Mouse (Mus musculus) E14TG2a.4 (cell line): ENCODE results near the gene Nln.

ENCODE experiments used
- CTCF ChIP-seq: conservative IDR thresholded peaks from 2 replicates; pipeline ENCODE4 v1.5.1; 2014; ENCODE audit warnings: low read length
- NANOG ChIP-seq: IDR thresholded peaks from 2 replicates; pipeline ENCODE4 v1.6.1; 2014; ENCODE audit warnings: borderline replicate concordance, low read length, mixed read lengths
- POU5F1 ChIP-seq: IDR thresholded peaks from 2 replicates; pipeline ENCODE4 v1.6.1; 2014; ENCODE audit warnings: low read length, borderline replicate concordance

- no peak for TF ChIP-seq CTCF
- no peak for TF ChIP-seq NANOG
- no peak for TF ChIP-seq POU5F1
These were observed 49.2 kb downstream of the Nln start for GRCm38 (mm10) chr13:104060231-104060630.
